Mouse (Mus musculus) urinary bladder, postnatal 4 days (tissue): Measurements from ENCODE around the gene Armc5.
A peak's percentile ranks its signal among the peaks of the same experiment; 100 is the strongest.

Source experiments
- DNase-seq, 2 experiments: peaks; one replicate each; pipeline ENCODE4 v3.0.0; 2021 to 2022; ENCODE audit warnings: low spot score in 2 of 2

Gene Armc5

GRCm38 (mm10) chr7:128246496-128247391 lies 9.6 kb downstream of the Armc5 start, which contains the start of gene Tgfb1i1:
Tgfb1i1 (plus strand) TSS chr7:128246812.
- DNase-seq: peak; percentile 70 to 72

- peak; percentile 73 to 90 for DNase-seq
These were observed 10.3 kb downstream of the Armc5 start for GRCm38 (mm10) chr7:128247443-128247842.

- DNase-seq: peak in 1 of 2 experiments; percentile 57
These were observed 11.2 kb downstream of the Armc5 start for GRCm38 (mm10) chr7:128248081-128249042.

DNA sequence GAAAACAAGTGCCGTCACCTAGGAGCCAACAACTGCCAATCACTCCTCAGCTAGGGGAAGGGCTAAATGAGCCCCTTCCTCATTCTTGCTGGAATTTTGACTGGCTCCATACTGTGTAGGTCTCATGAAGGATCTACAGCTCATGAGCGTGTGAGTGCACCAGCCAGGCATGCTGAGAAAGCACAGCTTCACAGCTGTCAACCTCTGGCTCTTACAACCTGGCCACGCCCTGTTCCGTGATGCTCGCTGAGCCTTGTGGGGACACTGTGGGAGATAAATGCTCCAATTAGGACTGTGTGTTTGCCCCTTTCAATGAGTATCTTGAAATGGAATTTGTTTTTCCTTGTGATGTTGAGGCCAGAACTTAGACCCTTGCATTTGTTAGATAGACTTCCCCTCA lies 12.9 kb downstream of the Armc5 start:
- DNase-seq: no peak

GRCm38 (mm10) chr7:128251946-128252345 lies 14.8 kb downstream of the Armc5 start:
- peak in 1 of 2 experiments; percentile 55 for DNase-seq

- peak in 1 of 2 experiments; percentile 59 for DNase-seq
These were observed 15.5 kb downstream of the Armc5 start for GRCm38 (mm10) chr7:128252609-128253008.

GRCm38 (mm10) chr7:128254978-128255377 lies 17.8 kb downstream of the Armc5 start:
- no peak for DNase-seq

DNA sequence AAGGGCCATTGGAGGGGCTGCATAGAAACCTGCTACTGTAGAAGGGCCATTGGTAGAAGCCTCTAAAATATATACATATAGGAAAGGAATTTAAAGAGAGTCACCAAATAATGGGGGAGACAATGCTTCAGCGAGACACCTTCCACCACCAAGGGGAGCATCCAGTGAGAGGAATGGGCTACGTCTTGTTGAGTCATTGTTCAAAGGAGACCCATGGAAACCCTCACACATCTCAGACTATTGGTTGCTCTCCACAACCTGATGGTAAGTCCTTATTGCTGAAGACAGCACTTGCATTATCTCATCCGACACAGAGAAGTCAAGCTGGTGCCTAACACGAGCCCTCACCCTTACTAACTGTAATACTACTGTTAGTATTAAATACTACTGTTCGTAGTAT lies 18.6 kb downstream of the Armc5 start:
- no peak for DNase-seq

DNA sequence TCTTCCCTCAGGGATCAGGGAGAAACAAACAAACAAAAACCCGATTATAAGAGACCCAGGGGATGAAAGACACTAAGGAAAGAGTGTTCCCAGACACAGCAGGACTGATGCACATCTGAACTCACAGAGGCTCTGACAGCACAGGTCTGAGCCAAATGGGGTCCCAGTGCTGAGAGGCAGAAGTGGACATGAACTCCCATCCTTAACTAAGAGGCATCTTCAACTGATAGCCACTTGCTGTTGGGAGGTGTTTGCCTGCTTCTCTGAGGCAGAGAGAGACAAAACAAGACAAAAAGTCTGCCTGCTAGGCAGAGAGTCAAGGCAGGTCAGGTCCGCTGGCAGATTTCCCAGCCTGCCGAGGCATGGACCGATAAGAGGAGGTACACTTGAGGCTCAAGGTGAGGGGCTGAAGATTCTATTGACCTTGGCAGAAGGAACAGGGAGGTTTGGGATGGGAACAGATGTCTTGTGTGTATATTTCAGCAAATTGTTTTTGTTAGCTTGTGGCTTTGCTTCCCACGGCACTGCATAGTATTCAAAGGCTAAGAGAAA lies 19.7 kb downstream of the Armc5 start:
- no peak for DNase-seq

DNA sequence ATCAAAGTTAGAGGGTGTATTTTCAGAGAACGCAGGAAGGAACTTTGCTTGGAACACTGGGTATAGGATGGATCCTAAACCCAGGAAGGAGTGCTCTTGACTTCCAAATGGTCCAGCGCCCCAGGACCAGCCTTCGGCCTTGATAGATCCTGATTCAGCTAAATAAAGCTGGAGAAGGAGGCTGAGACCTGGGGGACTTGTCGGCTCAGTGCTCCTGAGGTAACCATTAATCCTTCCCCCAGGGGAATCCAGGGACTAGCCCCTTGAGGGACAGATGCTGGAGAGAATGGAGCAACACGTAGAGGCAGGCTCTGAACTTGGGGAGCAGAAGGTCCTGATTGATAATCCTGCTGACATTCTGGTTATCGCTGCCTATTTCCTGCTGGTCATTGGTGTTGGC lies 28.3 kb downstream of the Armc5 start, which contains the start of gene Slc5a2:
Gene Slc5a2, plus strand, starts transcription at position 247 of the 400 bp plus-strand sequence.
- DNase-seq: no peak

DNA sequence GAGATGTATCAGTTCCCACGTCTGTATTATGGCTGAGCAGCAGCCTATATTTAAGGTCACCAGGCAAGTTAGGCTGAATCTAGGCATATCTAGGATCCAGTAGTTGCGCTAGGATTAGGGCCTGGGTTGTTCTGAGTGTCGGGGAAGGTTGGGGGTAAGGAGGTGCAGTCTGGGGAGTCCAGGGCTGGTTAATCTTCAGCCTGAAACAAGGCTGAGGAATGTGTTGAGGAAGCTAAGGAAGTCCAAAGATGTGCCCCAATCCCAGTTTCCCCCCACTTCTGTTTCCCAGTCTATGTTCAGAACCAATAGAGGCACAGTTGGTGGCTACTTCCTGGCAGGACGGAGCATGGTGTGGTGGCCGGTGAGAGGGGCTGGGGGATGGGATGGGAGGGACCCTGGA lies 28.9 kb downstream of the Armc5 start:
- no peak for DNase-seq

DNA sequence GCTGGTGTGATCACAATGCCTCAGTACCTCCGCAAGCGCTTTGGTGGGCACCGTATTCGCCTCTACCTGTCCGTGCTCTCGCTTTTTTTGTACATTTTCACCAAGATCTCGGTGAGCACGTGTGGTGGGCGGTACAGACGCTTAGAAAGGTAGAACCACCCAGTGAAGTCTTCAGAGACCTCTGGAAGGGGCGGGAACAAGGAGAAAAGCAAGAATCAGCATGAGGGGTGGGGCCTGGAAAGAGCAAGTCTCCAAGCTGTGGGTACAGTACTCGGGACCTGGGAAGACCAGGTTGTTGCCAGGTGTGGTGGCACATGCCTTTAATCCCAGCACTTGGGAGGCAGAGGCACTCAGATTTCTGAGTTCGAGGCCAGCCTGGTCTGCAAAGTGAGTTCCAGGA lies 30.2 kb downstream of the Armc5 start:
- DNase-seq: no peak

GRCm38 (mm10) chr7:128267813-128268212 lies 30.7 kb downstream of the Armc5 start:
- no peak for DNase-seq

- DNase-seq: no peak
These were observed 33.3 kb downstream of the Armc5 start for GRCm38 (mm10) chr7:128270431-128270850.

- DNase-seq: no peak
These were observed 34.4 kb downstream of the Armc5 start for GRCm38 (mm10) chr7:128271496-128271895.

GRCm38 (mm10) chr7:128276051-128276450 lies 38.9 kb downstream of the Armc5 start:
- DNase-seq: no peak

DNA sequence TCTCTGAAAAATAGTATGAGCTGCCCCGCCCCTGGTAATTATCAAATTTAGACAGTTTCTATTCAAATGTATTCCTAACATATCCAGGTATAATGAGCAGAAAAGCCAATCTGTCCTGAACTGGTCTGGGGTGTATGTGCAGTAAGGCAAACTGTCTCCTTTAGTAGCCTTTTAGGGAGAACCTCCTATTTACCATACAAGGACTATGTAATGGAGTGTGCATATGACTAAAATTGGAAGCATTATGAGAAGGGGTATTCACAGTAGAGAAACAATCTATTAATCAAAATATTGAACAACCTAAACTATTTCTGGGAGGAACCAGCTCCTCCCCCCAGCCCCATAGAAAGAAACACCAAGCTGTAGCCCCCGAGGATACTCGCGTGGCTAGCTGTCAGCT lies 42.6 kb downstream of the Armc5 start:
- DNase-seq: no peak

GRCm38 (mm10) chr7:128281765-128282164 lies 44.6 kb downstream of the Armc5 start:
- DNase-seq: no peak

- DNase-seq: no peak
These were observed 45.5 kb downstream of the Armc5 start for GRCm38 (mm10) chr7:128282532-128283244.

DNA sequence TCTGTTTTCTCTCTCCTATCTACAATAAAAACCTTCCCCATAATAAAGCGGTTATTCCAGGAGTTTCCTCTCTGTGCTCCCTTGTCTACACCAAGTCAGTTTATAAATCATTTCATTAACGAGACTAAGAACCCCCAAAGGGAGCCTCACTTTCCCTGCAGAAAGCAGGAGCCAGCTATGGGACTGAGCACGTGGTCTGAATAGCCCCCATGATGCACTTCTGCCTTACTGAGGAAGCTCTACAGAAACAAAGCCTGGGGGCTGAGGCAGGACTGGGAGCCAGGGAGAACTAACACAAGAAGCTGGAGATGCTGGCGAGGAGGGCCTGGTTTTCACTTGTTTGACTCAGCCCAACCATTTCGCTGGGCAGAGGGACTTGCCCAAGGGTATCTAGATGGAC lies 46.9 kb downstream of the Armc5 start:
- no peak for DNase-seq

DNA sequence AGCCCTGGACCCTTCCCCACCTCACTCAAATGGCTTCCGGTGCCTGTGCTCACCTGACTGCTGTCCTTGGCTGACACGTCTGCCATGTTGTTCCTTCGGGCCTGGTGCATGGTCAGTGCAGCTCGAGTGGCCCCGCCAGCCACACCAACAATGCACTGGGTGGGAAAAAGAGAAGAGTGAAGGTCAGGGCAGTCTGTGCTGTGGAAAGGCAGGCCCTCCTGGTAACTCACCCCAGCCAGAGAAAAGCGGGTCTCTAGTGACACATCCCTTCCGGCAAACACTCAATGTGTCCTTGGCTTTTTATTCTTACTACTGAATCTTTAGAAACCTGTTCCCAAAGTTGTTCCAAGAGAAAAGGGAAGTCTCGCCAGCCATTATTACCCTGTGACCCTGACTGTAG lies 47.9 kb downstream of the Armc5 start:
- no peak for DNase-seq
